Mouse (Mus musculus) heart, postnatal 14 days (tissue): ENCODE measurements around the gene Scai. TPM values are rescaled to one million over a fixed set of nuclear protein-coding genes. Genes with fewer than 3 reads are reported as not detected.
A peak's percentile ranks its signal among the peaks of the same experiment; 100 is the strongest.
"Not testable (repeated sequence)": the region's sequence is repeated elsewhere in the genome, so short reads cannot be mapped to it uniquely, and the experiment has no call there.

Experiments used
- DNase-seq, 2 experiments: peaks; one replicate each; pipeline ENCODE4 v3.0.0; 2021 to 2022
- intact Hi-C: fragments of 180-260 bp; cut with DNase I; formaldehyde crosslinking; loops from one replicate; pipeline ENCODE4 v1.15.1; 2025
- total RNA-seq, 2 experiments: library from RNA; stranded (reverse); gene quantifications; 2 replicates each; pipeline ENCODE4 v1.2.3; 2021

The Scai gene
- total RNA-seq, 2 experiments from 2014 or later: 8.9 to 9.8 TPM

DNA sequence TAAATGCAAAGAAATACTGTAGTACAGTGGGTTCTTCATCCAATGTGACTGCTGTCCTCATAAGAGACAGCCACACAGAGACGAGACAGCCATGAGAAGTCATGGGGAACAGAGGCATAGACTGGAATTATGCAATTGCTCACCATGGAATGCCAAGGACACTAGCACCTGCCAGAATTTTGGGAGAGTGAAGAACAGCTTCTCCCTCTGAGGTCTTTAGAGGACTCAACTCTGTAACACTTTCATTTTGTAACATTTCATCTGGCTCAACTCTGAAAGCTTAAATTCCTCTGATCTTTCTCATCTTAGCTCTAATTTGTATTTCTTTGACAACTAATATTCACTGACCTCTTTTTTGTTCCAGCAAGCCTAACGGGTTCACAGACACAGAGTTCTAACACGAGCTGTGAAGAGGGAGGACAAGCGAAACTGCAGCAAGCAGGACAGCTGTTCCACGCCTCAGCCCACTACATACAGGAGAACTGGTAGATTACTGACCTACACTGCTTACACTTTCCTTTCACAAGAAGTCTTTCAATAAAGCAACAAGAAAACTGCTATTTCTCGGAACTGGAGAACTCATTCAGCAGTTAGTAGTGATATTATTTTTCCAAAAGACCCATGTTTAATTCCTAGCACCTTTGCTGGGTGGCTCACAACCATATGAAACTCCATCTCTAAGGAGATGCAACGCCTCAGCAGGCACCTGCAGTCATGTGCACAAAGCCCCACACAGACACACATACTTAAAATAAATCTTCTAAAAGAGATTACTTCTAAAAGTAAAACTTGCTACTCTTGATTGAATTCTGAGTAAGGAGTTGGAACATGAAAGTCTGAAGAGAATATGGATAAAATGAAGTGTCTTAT is 49.7 kb downstream of the Scai start:
- intact Hi-C loops: no loop called here
- peak; percentile 14 to 36 for DNase-seq

DNA sequence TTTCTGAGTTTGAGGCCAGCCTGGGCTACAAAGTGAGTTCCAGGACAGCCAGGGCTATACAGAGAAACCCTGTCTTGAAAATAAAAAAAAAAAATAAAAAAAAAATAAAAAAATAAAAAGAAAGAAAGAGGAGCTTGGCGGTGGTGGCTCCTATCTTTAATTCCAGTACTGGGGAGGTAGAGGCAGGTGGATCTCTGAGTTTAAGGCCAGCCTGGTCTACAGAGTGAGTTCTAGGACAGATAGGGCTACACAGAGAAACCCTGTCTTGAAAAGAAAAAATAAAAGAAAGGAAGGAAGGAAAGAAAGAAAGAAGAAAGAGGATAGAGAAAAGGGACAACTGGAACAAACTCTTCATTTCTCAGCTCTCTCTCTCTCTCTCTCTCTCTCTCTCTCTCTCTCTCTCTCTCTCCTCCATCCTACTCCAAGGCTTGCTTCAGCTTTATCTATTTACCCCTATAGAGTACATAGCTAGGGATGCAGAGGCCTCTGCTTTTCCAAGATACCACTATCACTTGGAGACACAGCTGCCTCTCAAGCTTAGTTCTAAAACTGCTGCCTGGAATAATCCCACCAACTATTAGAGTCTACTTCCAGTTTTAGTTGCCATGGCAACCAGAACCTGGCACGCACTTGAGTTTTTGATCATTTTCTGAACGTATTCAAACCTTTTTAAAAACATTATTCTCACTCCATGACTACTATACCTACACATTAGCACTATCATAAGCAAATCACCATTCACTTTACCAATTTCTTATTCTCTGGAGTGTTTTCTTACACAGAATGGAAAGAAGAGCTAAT is 60.8 kb downstream of the Scai start:
- intact Hi-C loops: no loop called here

DNA sequence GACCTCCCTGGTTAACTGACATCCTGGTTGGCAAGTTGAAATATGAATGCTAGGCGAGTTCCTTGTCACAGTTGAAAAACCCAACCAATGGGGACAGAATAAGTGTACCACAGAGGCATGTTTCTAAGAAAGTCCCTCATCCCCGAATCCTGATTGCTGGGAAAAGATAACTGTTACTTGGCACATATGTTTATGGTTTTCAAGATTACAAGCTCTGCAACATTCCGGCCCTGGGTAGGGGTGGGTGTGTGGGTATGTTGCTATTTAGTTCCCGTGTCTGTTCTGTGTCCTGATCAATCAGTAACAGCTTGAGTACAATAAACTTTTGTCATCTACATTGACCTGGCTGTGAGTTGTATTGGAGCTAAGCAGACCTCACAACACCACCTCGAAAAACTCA is 66.4 kb downstream of the Scai start:
- intact Hi-C loops: no loop called here
- DNase-seq: no peak

More for the DNA sequence above, 60.8 kb downstream of the Scai start:
- DNase-seq: no peak

DNA sequence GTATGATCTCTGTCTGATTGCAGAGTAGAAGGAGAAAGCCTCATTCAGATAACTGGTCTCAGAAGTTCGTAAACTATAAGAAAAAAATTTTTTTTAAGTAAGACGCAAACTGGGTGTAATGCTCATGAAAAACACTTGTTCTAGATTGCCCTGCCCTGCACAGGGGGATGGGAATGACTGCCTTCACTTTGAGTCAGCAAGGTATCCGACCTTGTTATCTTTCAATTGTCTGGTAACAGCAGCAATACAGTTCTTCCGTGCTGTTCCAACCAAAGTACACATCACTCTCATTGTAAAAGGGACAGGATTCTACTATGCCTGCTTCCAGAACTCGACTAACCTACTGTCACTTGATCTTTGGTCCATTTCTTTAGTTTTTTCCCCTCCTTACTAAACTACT is 69.4 kb downstream of the Scai start:
- intact Hi-C loops: no loop called here
- DNase-seq: no peak

DNA sequence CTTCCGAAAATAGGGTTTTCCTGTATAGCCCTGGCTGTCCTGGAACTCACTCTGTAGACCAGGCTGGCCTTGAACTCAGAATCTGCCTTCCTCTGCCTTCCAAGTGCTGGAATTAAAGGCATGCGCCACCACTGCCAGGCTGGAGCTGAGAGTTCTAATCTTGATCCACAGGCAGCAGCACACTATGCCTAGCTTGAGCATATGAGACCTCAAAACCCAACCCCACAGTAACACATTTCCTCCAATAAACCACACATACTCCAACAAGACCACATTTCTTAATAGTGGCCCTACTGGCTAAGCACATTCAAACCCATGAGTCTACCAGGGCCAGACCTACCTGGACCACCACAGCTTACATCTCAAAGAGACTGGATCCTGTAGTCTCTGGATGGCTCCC is 74.0 kb downstream of the Scai start:
- DNase-seq: no peak
- intact Hi-C loops: no loop called here

DNA sequence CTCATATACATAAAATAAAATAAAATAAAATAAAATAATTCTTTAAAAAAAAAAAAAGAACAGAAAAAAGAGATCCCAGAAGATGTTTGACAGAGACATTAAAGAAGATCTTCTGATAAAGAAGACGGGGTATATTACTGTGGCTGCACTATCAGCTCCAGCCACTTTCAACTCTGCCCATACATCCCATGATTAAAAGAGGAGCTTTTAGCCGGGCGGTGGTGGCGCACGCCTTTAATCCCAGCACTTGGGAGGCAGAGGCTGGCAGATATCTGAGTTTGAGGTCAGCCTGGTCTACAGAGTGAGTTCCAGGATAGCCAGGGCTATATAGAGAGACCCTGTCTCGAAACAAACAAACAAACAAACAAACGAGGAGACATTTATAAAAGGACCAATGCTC is 76.4 kb downstream of the Scai start:
- no peak for DNase-seq
- intact Hi-C loops: no loop called here

DNA sequence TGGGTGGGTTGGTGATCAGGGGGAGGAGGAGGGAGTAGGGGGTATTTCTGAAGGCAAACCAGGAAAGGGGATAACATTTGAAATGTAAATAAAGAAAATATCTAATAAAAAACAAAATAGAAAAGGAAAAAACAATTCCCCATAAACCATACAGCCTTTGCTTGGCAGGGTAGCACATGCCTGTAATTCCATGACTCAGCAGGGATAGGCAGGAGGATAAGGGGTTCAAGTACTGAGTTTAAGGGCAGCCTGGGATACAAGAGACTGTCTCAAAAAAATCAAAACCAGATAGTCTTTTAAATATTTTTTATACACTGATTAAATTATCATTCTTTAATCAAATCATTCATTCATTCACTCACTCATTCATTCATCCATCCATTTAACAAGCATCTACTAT is 80.0 kb downstream of the Scai start:
- no peak for DNase-seq
- intact Hi-C loops: no loop called here

DNA sequence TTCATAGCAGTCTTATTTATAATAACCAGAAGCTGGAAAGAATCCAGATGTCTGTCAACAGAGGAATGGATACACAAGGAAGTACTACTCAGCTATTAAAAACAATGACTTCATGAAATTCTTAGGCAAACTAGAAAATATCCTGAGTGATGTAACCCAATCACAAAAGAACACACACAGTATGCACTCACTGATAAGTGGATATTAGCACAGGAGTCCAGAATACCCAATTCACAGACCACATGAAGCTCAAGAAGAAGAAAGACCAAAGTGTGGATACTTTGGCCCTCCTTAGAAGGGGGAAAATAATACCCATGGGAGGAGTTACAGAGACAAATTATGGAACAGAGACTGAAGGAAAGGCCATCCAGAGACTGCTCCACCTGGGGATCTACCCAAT is 80.8 kb downstream of the Scai start:
- intact Hi-C loops, DNase-seq: not testable (repeated sequence)

DNA sequence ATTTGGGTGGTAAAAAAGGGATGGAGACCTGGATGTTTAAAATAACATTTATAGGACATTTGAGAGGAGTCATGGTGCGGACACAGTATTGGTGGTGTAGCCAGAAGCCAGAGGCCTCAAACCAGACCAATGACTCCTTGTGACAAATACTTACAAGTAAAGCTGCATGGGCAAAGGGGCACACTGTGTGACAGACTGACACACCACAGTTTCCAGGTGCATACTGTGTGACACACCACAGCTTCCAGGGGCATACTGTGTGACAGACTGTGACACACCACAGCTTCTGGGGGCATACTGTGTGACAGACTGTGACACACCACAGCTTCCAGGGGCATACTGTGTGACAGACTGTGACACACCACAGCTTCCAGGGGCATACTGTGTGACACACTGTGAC is 90.6 kb downstream of the Scai start:
- DNase-seq, intact Hi-C loops: not testable (repeated sequence)

DNA sequence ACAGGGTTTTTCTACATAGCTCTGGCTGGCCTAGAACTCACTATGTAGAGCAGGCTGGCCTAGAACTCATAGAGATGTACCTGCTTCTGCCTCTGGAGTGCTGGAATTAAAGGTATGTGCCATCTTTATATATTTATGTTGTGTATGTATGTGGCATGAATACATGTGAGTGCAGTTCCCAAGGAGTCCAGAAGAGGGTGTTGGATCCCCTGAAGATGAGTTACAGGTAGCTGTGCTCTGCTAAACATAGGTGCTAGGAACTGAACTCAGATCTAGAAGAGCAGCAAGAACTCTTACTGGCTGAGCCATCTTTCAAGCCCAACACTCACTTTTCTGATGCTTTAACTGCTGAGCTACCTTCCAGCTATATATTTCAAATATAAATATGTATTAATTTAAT is 92.5 kb downstream of the Scai start:
- intact Hi-C loops: no loop called here
- DNase-seq: no peak

DNA sequence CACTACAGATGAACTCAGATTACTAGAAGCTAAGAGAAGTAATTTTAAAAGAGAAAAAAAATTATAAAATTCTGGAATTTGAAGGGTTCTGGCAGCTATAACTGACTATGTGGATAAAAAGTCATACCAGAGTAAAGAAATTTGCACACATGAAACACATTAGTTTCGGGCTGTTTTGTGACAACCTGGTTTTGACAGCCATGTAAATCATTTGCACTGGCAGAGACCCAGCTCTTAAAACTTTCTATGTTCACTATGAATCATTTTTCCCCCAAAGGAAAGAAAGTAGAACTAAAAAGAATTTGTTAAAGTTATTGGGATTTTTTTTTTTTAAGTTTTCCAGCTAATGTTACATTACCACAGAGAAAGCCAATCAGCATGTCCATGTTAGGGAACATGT is 98.6 kb downstream of the Scai start:
- intact Hi-C loops: no loop called here
- no peak for DNase-seq

DNA sequence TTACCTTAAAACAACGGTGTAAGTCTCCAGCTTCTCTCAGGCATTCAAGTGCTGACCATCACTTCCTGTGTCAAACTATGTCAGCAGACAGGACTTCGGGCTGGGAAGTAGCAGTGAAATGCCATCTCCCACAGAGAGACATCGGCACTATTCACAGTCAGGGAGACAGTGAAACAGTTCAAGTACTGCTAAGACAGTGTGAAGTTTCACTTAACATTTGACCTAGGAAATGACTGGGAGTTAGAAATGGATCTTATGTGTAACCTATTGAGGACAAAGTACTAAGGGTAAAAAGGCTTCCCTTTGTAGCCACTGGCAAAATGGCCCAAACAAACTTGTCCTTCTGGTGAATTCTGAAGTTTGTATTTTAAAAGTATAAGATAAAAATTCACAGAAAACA is 107.8 kb downstream of the Scai start:
- no peak for DNase-seq
- intact Hi-C loops: no loop called here

DNA sequence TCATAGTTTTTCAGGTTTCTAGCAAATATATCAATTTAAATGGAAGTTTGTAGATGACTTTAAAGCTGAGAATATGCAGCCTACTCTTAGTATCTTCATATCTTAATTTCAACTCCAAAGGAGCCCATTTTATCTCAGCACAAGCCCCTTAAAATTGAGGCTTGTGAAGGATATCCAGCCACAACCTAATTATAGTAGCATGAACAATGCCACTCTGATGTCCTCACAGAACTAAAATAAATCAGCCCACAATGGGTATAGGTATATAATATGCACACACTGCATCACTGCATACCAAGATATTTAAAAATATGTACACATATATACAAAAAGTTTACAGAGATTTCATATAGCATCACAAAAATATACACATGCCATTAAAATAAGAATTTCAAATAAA is 119.9 kb downstream of the Scai start:
- intact Hi-C loops: no loop called here
- no peak for DNase-seq

DNA sequence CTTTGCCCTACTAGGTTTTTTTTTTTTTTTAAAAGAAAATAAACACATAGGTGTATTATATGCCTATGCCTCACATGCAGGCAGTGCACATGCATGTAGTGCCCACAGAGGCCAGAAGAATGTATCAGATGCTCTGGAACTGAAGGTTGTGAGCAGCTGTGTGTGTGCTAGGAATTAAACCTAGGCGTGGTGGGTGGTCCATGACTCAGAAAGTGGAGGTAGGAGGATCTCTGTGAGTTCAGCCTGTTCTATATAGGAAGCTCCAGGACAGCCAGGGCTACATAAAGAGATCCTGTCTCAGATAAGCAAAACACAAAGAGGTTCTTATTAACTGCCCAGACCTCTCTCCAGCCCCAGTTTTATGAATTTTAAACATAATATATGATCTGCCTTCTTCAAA is 121.4 kb downstream of the Scai start:
- intact Hi-C loops: loop anchor here (5.0 kb wide), 1 partner anchor 123 kb away; the partner anchor contains the start of gene Scai
- no peak for DNase-seq

DNA sequence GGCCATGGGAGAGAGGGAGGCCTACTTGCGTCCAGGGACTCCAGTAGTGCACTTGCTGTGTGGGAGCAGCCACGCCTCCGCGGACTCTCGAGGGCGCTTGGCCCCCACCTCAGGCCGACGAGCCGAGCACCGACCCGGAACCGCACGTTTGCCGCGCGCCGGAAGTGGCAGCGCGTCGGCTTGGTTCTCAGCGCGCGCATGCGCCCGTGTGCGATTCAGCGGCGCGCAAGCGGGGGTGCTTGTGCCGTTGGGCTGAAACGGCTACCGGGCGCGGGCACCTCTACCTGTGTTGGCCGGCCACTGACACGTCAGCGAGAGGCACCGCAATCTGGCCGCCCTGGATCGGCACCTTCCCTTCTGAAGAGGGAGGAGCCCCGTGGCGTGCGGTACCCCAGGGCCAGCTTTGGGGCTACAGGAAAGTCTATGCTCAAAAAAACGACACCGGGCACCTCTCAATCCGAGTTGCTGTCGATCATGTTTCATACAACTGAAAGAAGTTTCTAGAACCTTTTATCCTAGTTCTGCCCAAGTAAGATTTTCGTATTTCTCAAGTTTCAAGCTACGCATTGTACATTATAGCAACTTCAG is 125.0 kb downstream of the Scai start, which contains the start of gene Golga1:
TSS of gene Golga1 (minus strand) at position 142 of the 588 bp plus-strand sequence.
- intact Hi-C loops: loop anchor here (5.0 kb wide), 1 partner anchor 127 kb away; the partner anchor contains the start of gene Scai
- peak; percentile 92 for DNase-seq

DNA sequence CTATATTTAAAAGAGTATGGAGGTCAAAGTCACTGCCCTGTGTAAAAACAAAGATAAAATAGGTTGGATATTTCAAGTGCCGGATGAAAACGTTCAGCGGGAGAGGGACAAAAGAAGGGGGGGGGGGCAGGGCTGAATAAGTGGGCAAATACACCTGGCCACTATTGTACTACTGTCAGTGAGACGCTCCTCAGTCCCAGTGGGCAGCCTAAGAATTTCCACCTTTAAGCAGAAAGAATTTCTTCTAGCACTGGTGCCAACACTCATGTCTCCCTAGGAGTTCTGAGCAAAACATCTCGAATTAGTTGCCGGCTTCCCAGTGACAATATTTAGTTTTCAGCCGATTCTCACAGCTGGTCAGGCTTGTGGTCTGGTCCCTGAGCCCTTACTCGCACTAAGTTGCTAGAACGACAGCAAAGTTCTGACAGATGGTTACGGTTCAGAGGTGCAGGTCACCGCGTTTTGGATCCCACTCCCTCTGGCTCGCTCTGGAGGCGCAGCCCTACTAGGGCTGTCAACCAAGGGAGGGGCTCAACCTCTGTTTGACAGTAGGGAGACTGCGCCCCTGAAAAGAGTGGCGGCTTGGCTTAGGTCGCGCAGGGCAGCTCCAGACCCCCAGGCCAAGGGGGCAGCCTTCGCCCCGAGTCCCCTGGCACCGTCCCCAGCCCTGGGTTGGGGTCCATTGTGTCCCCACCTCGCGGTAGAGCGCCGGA is 125.7 kb downstream of the Scai start:
- intact Hi-C loops: loop anchor here (5.0 kb wide), 2 partner anchors 48 to 127 kb away; partner anchors contain the start of gene Scai
- DNase-seq: no peak

DNA sequence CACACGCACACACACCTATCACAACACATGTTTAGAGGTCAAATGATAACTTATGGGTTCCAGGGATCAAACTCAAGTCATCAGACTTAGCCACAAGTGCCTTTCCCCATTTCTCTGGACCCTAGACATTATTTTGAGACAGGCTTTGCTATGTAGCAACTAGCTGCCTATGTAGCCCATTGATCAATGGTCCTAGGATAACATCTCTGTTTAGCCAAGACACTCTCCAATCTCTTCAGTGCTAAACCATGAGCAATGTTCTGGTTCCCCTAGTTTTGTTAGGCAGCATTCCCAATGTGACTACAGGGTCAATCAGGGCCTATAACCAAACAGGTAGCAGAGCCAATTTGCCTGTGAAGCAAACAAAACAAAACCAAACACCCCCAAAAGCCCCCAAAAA is 142.0 kb downstream of the Scai start:
- no peak for DNase-seq
- intact Hi-C loops: no loop called here

DNA sequence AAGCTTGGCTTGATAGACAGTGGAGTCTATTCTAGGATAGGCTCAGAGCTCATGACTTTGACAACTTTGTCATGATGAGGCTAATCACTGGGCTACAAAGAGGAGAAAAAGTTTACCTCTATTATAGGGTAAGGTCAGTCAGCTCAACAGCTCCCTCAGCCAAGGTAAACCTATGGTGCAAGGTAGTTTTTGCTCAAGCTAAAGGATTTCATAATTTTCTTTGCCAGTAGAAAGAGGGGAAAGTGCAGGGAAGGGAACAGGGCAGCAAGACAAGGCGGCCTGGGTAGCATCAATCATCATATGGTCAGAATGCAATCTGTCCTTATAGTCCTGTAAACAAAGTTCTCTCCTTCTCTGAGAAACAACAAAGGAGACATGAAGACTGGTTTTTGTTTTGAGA is 150.3 kb downstream of the Scai start:
- intact Hi-C loops: no loop called here

DNA sequence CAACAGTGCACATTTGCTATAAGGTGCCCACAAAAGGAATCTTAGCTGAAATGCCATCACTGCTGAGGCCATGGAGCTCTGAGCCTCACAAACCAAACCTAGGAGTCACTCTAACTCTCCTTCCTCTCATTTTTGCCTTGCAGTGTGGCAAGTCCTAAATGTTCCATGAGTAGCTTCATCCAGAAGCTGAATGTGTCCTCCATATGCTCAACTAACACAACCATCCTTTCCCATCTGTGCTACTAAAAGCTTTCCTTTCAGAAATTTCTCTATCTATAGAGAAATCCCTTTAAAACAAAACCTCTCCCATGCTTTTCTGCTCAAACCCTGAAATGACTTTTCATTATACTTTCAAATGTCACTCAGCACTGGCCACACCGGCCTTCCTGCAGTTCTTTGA is 158.9 kb downstream of the Scai start:
- intact Hi-C loops: no loop called here
- no peak for DNase-seq

More for the DNA sequence above, 150.3 kb downstream of the Scai start:
- DNase-seq: no peak

DNA sequence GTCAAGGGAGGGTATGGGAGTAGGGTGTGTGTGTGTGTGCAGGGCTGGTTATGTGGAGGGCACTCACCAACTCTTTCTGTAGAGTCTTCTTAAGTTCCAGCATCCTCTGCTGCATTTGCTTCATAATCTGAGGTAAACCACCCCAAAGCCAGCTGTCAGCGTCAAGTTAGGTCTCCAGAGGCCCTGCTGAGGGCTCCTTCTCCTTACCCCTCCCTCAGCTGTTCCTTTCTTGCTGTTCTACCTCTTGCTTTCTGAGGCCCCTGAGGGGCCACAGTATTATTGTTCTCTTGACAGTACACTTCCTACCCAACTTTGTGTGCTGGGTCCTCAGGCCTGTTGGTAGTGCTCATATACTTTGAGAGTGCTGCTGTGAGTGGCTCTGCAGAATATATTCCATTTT is 170.5 kb downstream of the Scai start:
- intact Hi-C loops: no loop called here
- DNase-seq: no peak
